Mouse (Mus musculus): ENCODE data around the gene Ankrd34a. TPM values are rescaled to one million over a fixed set of nuclear protein-coding genes. Genes with fewer than 3 reads are reported as not detected.

Gene Ankrd34a
- polyA plus RNA-seq, 1 experiment from 2014 or later, result 2.8 TPM

DNA sequence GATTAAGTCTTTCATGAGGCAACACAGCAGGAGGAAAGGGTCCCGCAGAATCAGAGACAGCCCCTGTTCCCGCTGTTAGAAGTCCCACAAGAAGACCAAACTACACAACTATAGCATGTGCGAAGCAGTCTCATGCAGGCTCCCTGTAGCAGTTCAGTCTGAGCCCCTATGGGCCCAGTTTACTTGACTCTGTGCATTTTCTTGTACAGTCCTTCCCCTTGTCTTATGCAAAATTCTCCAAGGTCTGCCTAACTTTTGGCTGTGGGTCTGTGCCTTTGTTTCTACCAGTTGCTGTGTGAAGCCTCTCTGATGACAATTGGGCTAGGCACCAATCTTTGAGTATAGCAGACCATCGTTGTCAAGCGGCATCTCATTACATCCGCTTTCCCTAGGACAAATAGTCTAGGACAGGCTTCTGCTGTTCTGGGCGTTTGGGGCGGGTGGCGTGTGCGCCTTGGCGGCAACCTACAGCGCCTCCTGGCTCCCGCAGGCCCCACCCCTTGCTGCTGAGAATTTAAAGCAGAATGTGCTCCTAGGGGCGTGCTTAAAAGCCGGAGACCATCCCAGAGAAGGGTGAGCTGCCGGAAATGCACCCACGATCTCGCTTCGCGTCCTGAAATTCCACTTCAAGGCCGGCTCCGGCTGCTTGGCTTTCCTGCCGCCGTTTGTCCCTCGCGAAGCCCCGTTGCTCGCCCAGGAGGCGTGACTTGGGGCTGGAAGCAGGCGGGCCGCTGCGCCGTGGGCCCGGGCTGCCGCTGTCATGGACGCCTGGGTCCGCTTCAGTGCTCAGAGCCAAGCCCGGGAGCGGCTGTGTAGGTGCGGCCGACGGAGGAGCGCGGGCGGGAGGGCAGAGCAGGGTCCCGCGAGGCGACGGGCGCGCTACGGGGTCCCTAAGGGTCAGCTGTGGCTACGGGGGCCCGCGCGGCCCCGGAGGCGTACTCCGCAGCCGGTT, 38.8 kb downstream of the Ankrd34a start, which contains the start of the genes Pex11b and Gm42957:
Gene Pex11b, plus strand, starts transcription at position 449 of the 952 bp plus-strand sequence.
Gene Gm42957, plus strand, starts transcription at position 547 of the 952 bp plus-strand sequence.
- Histone ChIP-seq H3K4me2 (peak within 1 kb of the TSS; percentile 81), H3K9ac (peak within 1 kb of the TSS; percentile 91), H3K27me3 (no peaks in the 10 kb centered on the region), H3K4me3 (replicated peaks) (peak within 1 kb of the TSS; percentile 93), H3K36me3 (peaks cover 60% of the 10 kb centered on the region), H3K9me3 (replicated peaks) (no peaks in the 10 kb centered on the region), H3K4me1 (peaks cover 34% of the 10 kb centered on the region), H3K27ac (peak within 1 kb of the TSS; percentile 95)
- ATAC-seq (replicated peaks; ENCODE audit: low FRiP score), result peak; percentile 94
- 2% methylated on average over 60 of the region's 60 CpGs for WGBS

- Histone ChIP-seq H3K4me3 (replicated peaks) (peak overlapping the region; percentile 93), H3K9me3 (replicated peaks) (no peaks in the 10 kb centered on the region), H3K4me2 (peak overlapping the region; percentile 81), H3K27ac (peak overlapping the region; percentile 95), H3K9ac (peak overlapping the region; percentile 91), H3K4me1 (peaks cover 28% of the 10 kb centered on the region), H3K36me3 (peaks cover 63% of the 10 kb centered on the region), H3K27me3 (no peaks in the 10 kb centered on the region)
- ATAC-seq (replicated peaks; ENCODE audit: low FRiP score), result no peak
- WGBS, result 11% methylated on average over 15 of the region's 15 CpGs
These were observed 39.5 kb downstream of the Ankrd34a start for GRCm38 (mm10) chr3:96635906-96636305.

DNA sequence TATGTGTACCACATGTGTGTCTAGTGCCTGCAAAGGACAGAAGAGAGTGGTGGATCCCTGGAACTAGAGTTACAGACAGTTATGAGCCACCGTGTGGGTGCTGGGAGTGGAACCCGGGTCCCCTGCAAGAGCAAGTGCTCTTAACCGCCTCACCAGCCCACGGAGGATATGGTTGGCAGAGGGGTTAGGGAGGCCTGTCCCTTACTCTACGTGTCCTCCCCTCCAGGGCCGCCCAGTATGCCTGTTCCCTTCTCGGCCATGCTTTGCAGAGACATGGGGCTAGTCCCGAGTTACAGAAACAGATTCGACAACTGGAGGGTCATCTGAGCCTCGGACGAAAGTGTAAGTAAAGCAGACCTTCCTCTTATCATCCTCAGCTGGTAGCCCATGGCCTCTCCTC, 40.0 kb downstream of the Ankrd34a start:
- WGBS, result 76% methylated on average over 11 of the region's 11 CpGs
- peak overlapping the region; percentile 91 for H3K9ac ChIP-seq
- peak overlapping the region; percentile 95; the same call in 1 of the 2 replicates for H3K27ac ChIP-seq

DNA sequence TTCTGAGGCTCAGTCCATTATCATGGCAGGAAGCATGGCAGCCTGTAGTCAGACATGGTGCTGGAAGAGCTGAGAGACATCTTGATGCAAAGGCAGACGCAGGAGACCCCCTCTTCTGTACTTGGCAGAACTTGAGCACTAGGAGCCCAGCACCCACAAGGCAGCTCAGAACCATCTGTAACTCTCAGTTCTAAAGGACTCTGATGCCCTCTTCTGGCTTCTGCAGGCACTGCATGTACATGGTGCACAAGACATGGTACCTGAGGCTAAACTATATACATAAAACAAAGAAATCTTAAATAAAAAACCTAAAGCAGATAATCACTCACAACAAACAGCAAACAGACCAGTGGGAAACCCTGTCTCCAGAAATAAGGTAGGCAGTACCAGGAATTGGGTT, 42.8 kb downstream of the Ankrd34a start:
- H3K4me1 ChIP-seq, result peaks cover 20% of the 10 kb centered on the region
- WGBS, result 76% methylated on average over 1 of the region's 1 CpGs
- H3K9me3 ChIP-seq (replicated peaks), result no peaks in the 10 kb centered on the region
- H3K27ac ChIP-seq, result no peak overlapping the region
- H3K4me3 ChIP-seq (replicated peaks), result no peak overlapping the region
- no peaks in the 10 kb centered on the region for H3K27me3 ChIP-seq
- H3K36me3 ChIP-seq, result peaks cover 58% of the 10 kb centered on the region
- H3K9ac ChIP-seq, result no peak overlapping the region
- H3K4me2 ChIP-seq, result no peak overlapping the region
- ATAC-seq (replicated peaks; ENCODE audit: low FRiP score), result no peak

More for the DNA sequence above, 40.0 kb downstream of the Ankrd34a start:
- ATAC-seq (replicated peaks; ENCODE audit: low FRiP score), result no peak
- Histone ChIP-seq H3K4me3 (replicated peaks) (peak overlapping the region; percentile 93), H3K27me3 (no peaks in the 10 kb centered on the region), H3K9me3 (replicated peaks) (no peaks in the 10 kb centered on the region), H3K36me3 (peaks cover 60% of the 10 kb centered on the region), H3K4me2 (peak overlapping the region; percentile 81), H3K4me1 (peaks cover 23% of the 10 kb centered on the region)

- no peak within 1 kb of the TSS for H3K9ac ChIP-seq
- peak; percentile 66; the same call in 1 of the 2 replicates for ATAC-seq (replicated peaks; ENCODE audit: low FRiP score)
- 64% methylated on average over 7 of the region's 7 CpGs for WGBS
- H3K36me3 ChIP-seq, result peaks cover 40% of the 10 kb centered on the region
- H3K9me3 ChIP-seq (replicated peaks), result no peaks in the 10 kb centered on the region
- H3K4me1 ChIP-seq, result no peaks in the 10 kb centered on the region; the same call in 1 of the 2 replicates
- no peak within 1 kb of the TSS for H3K4me2 ChIP-seq
- H3K27me3 ChIP-seq, result no peaks in the 10 kb centered on the region
- no peak within 1 kb of the TSS for H3K27ac ChIP-seq
- no peak within 1 kb of the TSS for H3K4me3 ChIP-seq (replicated peaks)
These were observed 48.7 kb downstream of the Ankrd34a start, which contains the start of gene Itga10 for GRCm38 (mm10) chr3:96645018-96645649. Gene Itga10 (plus strand): TSS chr3:96645584.

GRCm38 (mm10) chr3:96647365-96647764, 50.9 kb downstream of the Ankrd34a start:
- 83% methylated on average over 3 of the region's 3 CpGs for WGBS

More at GRCm38 (mm10) chr3:96647365-96647764, 50.9 kb downstream of the Ankrd34a start:
- Histone ChIP-seq H3K9ac (no peak overlapping the region), H3K9me3 (replicated peaks) (no peaks in the 10 kb centered on the region), H3K4me3 (replicated peaks) (no peak overlapping the region), H3K4me2 (no peak overlapping the region), H3K27ac (no peak overlapping the region), H3K4me1 (no peaks in the 10 kb centered on the region; the same call in 1 of the 2 replicates), H3K27me3 (no peaks in the 10 kb centered on the region), H3K36me3 (peaks cover 25% of the 10 kb centered on the region)
- ATAC-seq (replicated peaks; ENCODE audit: low FRiP score), result no peak

Other genes with a start within 250 kb of the Ankrd34a start
- gene BC107364, start 144.3 kb upstream of the Ankrd34a start, polyA plus RNA-seq (2015; fragmentation: Nextera tagmentation; extraction: Ambion mirVana), result 0.15 TPM in 1 of 2 replicates, not detected in the other
- gene Hfe2, start 71.5 kb upstream of the Ankrd34a start, polyA plus RNA-seq (2015; fragmentation: Nextera tagmentation; extraction: Ambion mirVana), result 1.1 and 1.8 TPM in 2 replicates
- 144 and 153 TPM in 2 replicates for gene Txnip, start 38.7 kb upstream of the Ankrd34a start, polyA plus RNA-seq (2015; fragmentation: Nextera tagmentation; extraction: Ambion mirVana)
- 2.1 TPM in 2 replicates for gene Gm16253, start 19.7 kb upstream of the Ankrd34a start, polyA plus RNA-seq (2015; fragmentation: Nextera tagmentation; extraction: Ambion mirVana)
- gene Polr3gl, start 2.5 kb upstream of the Ankrd34a start, polyA plus RNA-seq (2015; fragmentation: Nextera tagmentation; extraction: Ambion mirVana), result 38.1 and 39.8 TPM in 2 replicates
- gene Lix1l, start 4.5 kb downstream of the Ankrd34a start, polyA plus RNA-seq (2015; fragmentation: Nextera tagmentation; extraction: Ambion mirVana), result 6.5 and 8.0 TPM in 2 replicates
- gene Rbm8a, start 33.3 kb downstream of the Ankrd34a start, polyA plus RNA-seq (2015; fragmentation: Nextera tagmentation; extraction: Ambion mirVana), result 145 and 151 TPM in 2 replicates
- 54.9 and 56.8 TPM in 2 replicates for gene Pex11b, start 38.7 kb downstream of the Ankrd34a start, polyA plus RNA-seq (2015; fragmentation: Nextera tagmentation; extraction: Ambion mirVana)
- 0.09 and 0.17 TPM in 2 replicates for gene Gm42957, start 38.8 kb downstream of the Ankrd34a start, polyA plus RNA-seq (2015; fragmentation: Nextera tagmentation; extraction: Ambion mirVana)
- 0.83 and 2.2 TPM in 2 replicates for gene Itga10, start 48.9 kb downstream of the Ankrd34a start, polyA plus RNA-seq (2015; fragmentation: Nextera tagmentation; extraction: Ambion mirVana)
- gene Ankrd35, start 73.5 kb downstream of the Ankrd34a start, polyA plus RNA-seq (2015; fragmentation: Nextera tagmentation; extraction: Ambion mirVana), result 0.86 and 1.1 TPM in 2 replicates
- 61.9 and 73.0 TPM in 2 replicates for gene Pias3, start 99.7 kb downstream of the Ankrd34a start, polyA plus RNA-seq (2015; fragmentation: Nextera tagmentation; extraction: Ambion mirVana)
- gene Nudt17, start 111.9 kb downstream of the Ankrd34a start, polyA plus RNA-seq (2015; fragmentation: Nextera tagmentation; extraction: Ambion mirVana), result 10.0 and 10.5 TPM in 2 replicates
- 41.0 and 41.5 TPM in 2 replicates for gene Polr3c, start 131.0 kb downstream of the Ankrd34a start, polyA plus RNA-seq (2015; fragmentation: Nextera tagmentation; extraction: Ambion mirVana)
- 56.6 and 57.2 TPM in 2 replicates for gene Rnf115, start 131.0 kb downstream of the Ankrd34a start, polyA plus RNA-seq (2015; fragmentation: Nextera tagmentation; extraction: Ambion mirVana)
- gene Pdzk1, start 232.6 kb downstream of the Ankrd34a start, polyA plus RNA-seq (2015; fragmentation: Nextera tagmentation; extraction: Ambion mirVana), result 125 and 138 TPM in 2 replicates
- gene Cd160, start 232.7 kb downstream of the Ankrd34a start, polyA plus RNA-seq (2015; fragmentation: Nextera tagmentation; extraction: Ambion mirVana), result 0.09 and 0.16 TPM in 2 replicates